Mouse (Mus musculus) limb, embryonic 15.5 days (tissue): Measurements from ENCODE around the gene Cyp11a1. TPM values are rescaled to one million over a fixed set of nuclear protein-coding genes. Genes with fewer than 3 reads are reported as not detected.

Experiments used
- ATAC-seq: fragments of 200-750 bp; cut with Nextera tagmentation; 2 replicates; pipeline ENCODE4 v1.8.0; 2017; ENCODE audit warnings: low read depth, moderate TSS enrichment; ENCODE audit not compliant: insufficient number of reproducible peaks, low FRiP score, low TSS enrichment
- H3K27ac ChIP-seq: fragments of 300-500 bp; sonication (generic); 2 replicates; pipeline ENCODE4 v1.5.1; 2015; ENCODE audit warnings: moderate library complexity, mild to moderate bottlenecking, inconsistent platforms
- H3K27me3 ChIP-seq: fragments of 300-500 bp; sonication (generic); 2 replicates; pipeline ENCODE4 v1.6.1; 2015; ENCODE audit warnings: inconsistent platforms
- H3K36me3 ChIP-seq: fragments of 300-500 bp; sonication (generic); 2 replicates; pipeline ENCODE4 v1.6.1; 2015; ENCODE audit warnings: inconsistent platforms
- H3K4me1 ChIP-seq: fragments of 300-500 bp; sonication (generic); 2 replicates; pipeline ENCODE4 v1.6.1; 2015; ENCODE audit warnings: inconsistent platforms
- H3K4me2 ChIP-seq: fragments of 300-500 bp; sonication (generic); 2 replicates; pipeline ENCODE4 v1.6.1; 2015; ENCODE audit warnings: mild to moderate bottlenecking, inconsistent platforms
- H3K4me3 ChIP-seq: fragments of 300-500 bp; sonication (generic); 2 replicates; pipeline ENCODE4 v1.5.1; 2015; ENCODE audit warnings: mild to moderate bottlenecking, inconsistent platforms
- H3K9ac ChIP-seq: fragments of 300-500 bp; sonication (generic); 2 replicates; pipeline ENCODE4 v1.6.1; 2015; ENCODE audit warnings: inconsistent platforms
- H3K9me3 ChIP-seq: fragments of 300-500 bp; sonication (generic); 2 replicates; pipeline ENCODE4 v1.6.1; 2016; ENCODE audit warnings: inconsistent platforms
- WGBS: fragments of 180-500 bp; shearing (Covaris S2); methylation state at CpG from one replicate; pipeline ENCODE4 v1.1.7; 2015; 5-methylcytosine and 5-hydroxymethylcytosine counted together
- polyA plus RNA-seq: library from polyadenylated mRNA; unstranded; fragments of >200 nt; fragmentation: Nextera tagmentation; extraction: Ambion mirVana; gene quantifications from 2 replicates; pipeline ENCODE4 v1.2.1, GENCODE M21; 2015

The Cyp11a1 gene
- polyA plus RNA-seq, 1 experiment from 2014 or later: 10.9 TPM

DNA sequence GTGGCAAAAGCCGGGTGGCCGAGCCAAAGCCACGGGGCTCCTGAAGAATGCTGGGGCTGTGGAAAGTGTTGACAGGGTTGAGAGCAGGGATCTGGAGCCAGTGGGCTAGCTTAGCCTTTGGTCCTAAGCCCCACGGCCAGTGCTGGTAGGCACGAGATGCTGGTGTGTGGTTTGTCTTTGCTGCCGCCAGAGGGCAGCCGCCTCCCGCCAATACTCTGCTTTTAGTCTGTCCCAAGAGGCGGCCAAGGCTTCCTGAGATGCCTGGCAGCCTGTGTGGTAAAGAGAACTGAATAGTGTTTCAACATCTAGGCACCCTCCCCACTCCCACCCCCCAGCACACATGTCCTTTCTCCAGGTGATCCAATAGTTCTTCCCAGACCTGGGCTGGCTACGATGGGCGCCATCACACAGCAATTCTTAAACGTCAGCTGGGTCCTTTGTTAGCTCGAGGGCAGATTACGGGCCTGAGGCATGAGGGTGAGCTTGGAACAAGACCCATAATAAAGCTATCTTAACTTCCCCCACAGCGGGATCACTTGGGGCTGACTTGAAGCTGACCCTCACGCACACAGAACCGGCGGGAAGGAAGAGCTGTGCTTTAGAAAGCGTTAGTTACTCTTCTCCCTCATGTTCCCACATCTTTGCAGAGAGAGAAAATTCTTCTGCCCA, 32.4 kb downstream of the Cyp11a1 start:
- no peak overlapping the region for H3K4me2 ChIP-seq
- 29% methylated on average over 19 of the region's 19 CpGs for WGBS
- no peak overlapping the region for H3K4me3 ChIP-seq
- no peak overlapping the region for H3K27ac ChIP-seq
- no peaks in the 10 kb centered on the region for H3K9me3 ChIP-seq
- peaks cover 22% of the 10 kb centered on the region for H3K27me3 ChIP-seq
- no peaks in the 10 kb centered on the region for H3K36me3 ChIP-seq
- no peak overlapping the region for H3K9ac ChIP-seq
- H3K4me1 ChIP-seq: peaks cover 37% of the 10 kb centered on the region
- ATAC-seq: no peak

DNA sequence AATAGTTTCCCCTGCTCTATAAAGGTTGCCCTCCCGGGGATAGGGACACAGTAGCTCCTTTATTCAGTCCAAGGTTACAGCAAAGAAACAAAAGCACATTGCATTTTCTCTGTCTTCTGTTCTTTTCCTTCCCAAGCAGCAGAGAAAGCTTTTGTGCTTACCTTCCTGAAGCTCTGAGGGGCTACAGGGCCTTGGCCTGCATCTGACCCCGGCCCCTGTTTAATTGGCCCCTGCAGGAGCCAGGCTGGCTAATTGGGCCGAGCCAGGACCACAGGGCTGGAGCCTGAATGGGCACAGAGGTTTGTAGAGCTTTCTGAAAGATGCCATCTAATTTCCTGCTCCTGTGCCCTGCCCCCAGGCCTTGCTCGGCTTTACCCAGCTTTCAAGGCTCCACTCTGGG, 34.8 kb downstream of the Cyp11a1 start:
- no peaks in the 10 kb centered on the region for H3K36me3 ChIP-seq
- H3K4me1 ChIP-seq: peaks cover 54% of the 10 kb centered on the region
- no peak overlapping the region for H3K27ac ChIP-seq
- no peak overlapping the region for H3K9ac ChIP-seq
- no peak overlapping the region for H3K4me2 ChIP-seq
- 28% methylated on average over 4 of the region's 4 CpGs for WGBS
- peaks cover 22% of the 10 kb centered on the region for H3K27me3 ChIP-seq
- no peak overlapping the region for H3K4me3 ChIP-seq
- ATAC-seq: no peak
- no peaks in the 10 kb centered on the region for H3K9me3 ChIP-seq

DNA sequence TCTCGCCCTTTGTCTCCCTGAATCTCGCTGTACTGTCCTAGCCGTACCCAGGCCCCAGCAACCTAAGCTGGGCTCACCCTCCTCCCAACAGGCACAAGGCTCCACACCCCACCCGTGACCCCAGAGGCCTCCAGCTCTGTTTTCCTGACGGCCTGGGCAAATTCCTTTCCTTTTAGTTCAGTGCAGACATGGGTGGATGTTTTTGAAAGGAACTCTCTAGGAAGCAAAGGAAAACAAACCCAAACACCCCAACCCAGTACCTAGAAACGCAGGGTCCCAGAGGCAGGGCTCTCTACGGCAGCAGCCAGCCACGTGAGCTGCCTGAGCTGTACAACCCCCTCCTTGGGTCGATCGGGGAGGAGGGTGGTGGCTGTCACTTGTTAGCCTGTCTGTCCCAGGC, 36.2 kb downstream of the Cyp11a1 start:
- no peaks in the 10 kb centered on the region for H3K9me3 ChIP-seq
- no peak overlapping the region for H3K4me2 ChIP-seq
- H3K27ac ChIP-seq: no peak overlapping the region
- H3K27me3 ChIP-seq: peaks cover 14% of the 10 kb centered on the region
- peaks cover 54% of the 10 kb centered on the region for H3K4me1 ChIP-seq
- no peaks in the 10 kb centered on the region for H3K36me3 ChIP-seq
- 47% methylated on average over 10 of the region's 10 CpGs for WGBS
- H3K9ac ChIP-seq: no peak overlapping the region
- H3K4me3 ChIP-seq: no peak overlapping the region
- ATAC-seq: no peak

- WGBS: 79% methylated on average over 10 of the region's 10 CpGs
- Histone ChIP-seq H3K9me3 (no peaks in the 10 kb centered on the region), H3K36me3 (no peaks in the 10 kb centered on the region), H3K9ac (no peak overlapping the region), H3K4me1 (peaks cover 61% of the 10 kb centered on the region), H3K4me2 (no peak overlapping the region), H3K27ac (no peak overlapping the region), H3K27me3 (0 out of 2 replicates have a peak, but pooled peaks cover 3% of the 10 kb centered on the region), H3K4me3 (no peak overlapping the region)
- ATAC-seq: no peak
Measured at GRCm38 (mm10) chr9:58043496-58044017, 37.3 kb downstream of the Cyp11a1 start.

GRCm38 (mm10) chr9:58044828-58045227, 38.6 kb downstream of the Cyp11a1 start:
- H3K27me3 ChIP-seq: 0 out of 2 replicates have a peak, but pooled peaks cover 3% of the 10 kb centered on the region
- H3K4me1 ChIP-seq: peaks cover 53% of the 10 kb centered on the region
- no peak for ATAC-seq

DNA sequence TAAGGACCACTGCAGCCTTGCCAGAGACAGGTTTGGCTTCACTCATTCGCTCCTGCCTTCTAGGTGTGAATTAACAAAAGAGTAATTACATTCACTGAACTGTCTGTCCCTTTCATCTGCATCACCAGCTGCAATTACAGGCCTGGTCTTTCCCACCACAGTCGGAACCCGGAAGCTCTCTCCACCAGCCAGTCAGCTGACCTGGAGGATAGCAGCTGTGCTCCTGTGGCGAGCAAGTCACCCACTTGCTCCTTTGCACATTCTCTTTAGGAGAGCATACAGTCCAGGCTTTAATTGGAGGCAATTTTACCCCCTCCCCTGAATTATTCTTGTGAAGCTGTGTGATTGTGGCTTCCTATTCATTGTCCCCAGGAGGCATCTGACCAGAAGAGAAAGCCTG, 39.4 kb downstream of the Cyp11a1 start:
- H3K4me1 ChIP-seq: peaks cover 50% of the 10 kb centered on the region
- no peak overlapping the region for H3K4me2 ChIP-seq
- H3K27me3 ChIP-seq: 0 out of 2 replicates have a peak, but pooled peaks cover 9% of the 10 kb centered on the region
- no peak overlapping the region for H3K9ac ChIP-seq
- H3K4me3 ChIP-seq: no peak overlapping the region
- WGBS: 13% methylated on average over 4 of the region's 4 CpGs
- no peak overlapping the region for H3K27ac ChIP-seq
- no peaks in the 10 kb centered on the region for H3K9me3 ChIP-seq
- no peak for ATAC-seq
- H3K36me3 ChIP-seq: no peaks in the 10 kb centered on the region

More at GRCm38 (mm10) chr9:58044828-58045227, 38.6 kb downstream of the Cyp11a1 start:
- WGBS: 21% methylated on average over 10 of the region's 10 CpGs
- Histone ChIP-seq H3K27ac (no peak overlapping the region), H3K4me2 (no peak overlapping the region), H3K4me3 (no peak overlapping the region), H3K9ac (no peak overlapping the region), H3K9me3 (no peaks in the 10 kb centered on the region), H3K36me3 (no peaks in the 10 kb centered on the region)

DNA sequence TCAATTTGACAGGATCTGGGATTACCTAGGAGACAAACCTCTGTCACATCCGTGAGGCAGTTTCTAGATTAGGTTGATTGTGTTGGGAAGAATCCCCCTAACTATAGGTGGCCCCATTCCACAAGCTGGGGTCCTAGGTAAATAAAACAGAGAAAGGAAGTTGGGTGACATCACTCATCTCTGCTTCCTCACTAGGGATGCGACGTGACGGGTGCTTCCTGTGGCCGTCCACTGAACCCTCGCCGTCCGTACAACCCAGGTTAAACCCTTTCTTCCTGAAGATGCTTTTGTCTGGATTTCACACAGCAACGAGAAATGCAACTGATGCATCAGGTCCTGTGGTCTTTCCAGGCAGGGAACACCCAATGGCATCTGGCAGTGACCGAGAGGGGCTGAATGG, 40.9 kb downstream of the Cyp11a1 start:
- Histone ChIP-seq H3K9ac (no peak overlapping the region), H3K27me3 (0 out of 2 replicates have a peak, but pooled peaks cover 9% of the 10 kb centered on the region), H3K4me2 (no peak overlapping the region), H3K36me3 (no peaks in the 10 kb centered on the region), H3K27ac (no peak overlapping the region), H3K4me3 (no peak overlapping the region), H3K9me3 (no peaks in the 10 kb centered on the region), H3K4me1 (peaks cover 36% of the 10 kb centered on the region)
- ATAC-seq: no peak
- WGBS: 79% methylated on average over 10 of the region's 10 CpGs

DNA sequence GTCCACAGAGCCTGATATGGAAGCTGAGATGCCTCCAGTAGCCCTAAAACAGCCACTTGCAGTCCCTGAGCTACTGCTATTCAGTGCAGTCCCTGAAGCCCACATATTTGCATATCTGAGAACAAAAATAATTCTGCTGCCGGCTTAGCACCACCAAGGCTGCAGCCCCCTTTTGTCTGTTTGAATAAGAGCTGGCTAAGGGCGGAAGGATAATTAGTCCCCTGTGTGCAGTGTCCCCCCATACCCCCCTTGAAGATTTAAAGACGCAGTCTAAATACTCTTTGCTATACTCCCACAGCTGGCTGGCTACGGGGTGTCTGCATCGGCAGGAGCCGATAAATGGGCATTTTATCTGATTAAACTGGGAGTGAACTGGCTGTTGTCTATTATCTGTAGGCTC, 42.4 kb downstream of the Cyp11a1 start:
- Histone ChIP-seq H3K27me3 (0 out of 2 replicates have a peak, but pooled peaks cover 9% of the 10 kb centered on the region), H3K9ac (no peak overlapping the region), H3K27ac (no peak overlapping the region), H3K4me2 (no peak overlapping the region), H3K36me3 (no peaks in the 10 kb centered on the region), H3K9me3 (no peaks in the 10 kb centered on the region), H3K4me3 (no peak overlapping the region), H3K4me1 (peaks cover 30% of the 10 kb centered on the region)
- WGBS: 21% methylated on average over 6 of the region's 6 CpGs
- no peak for ATAC-seq

DNA sequence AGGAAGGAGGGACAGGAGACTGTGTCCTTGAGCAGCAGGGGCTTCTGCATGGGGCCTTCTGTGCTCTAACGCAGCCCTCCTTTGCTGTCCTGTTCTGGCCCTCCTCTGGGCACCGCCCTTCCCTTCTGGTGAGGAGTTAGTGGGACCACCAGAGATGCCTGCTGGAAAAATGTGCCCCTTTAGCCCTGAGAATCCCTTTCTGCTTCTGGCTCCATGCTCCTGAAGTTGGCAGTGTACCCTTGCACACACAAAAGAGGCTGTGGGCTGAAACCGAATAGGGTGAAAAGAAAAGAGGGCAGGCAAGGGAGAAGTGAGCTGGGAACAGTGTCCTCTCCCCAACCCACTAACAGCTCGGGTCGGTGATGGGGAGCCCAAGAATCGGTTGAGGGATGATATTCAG, 43.0 kb downstream of the Cyp11a1 start:
- ATAC-seq: no peak
- H3K27ac ChIP-seq: no peak overlapping the region
- no peak overlapping the region for H3K9ac ChIP-seq

GRCm38 (mm10) chr9:58049861-58050260, 43.6 kb downstream of the Cyp11a1 start:
- Histone ChIP-seq H3K9me3 (no peaks in the 10 kb centered on the region), H3K4me2 (no peak overlapping the region), H3K4me1 (peaks cover 24% of the 10 kb centered on the region), H3K36me3 (no peaks in the 10 kb centered on the region), H3K27ac (no peak overlapping the region), H3K9ac (no peak overlapping the region), H3K27me3 (0 out of 2 replicates have a peak, but pooled peaks cover 9% of the 10 kb centered on the region), H3K4me3 (no peak overlapping the region)
- ATAC-seq: no peak
- 69% methylated on average over 7 of the region's 7 CpGs for WGBS

More for the DNA sequence above, 43.0 kb downstream of the Cyp11a1 start:
- Histone ChIP-seq H3K36me3 (no peaks in the 10 kb centered on the region), H3K4me1 (peaks cover 28% of the 10 kb centered on the region), H3K27me3 (0 out of 2 replicates have a peak, but pooled peaks cover 9% of the 10 kb centered on the region), H3K4me3 (no peak overlapping the region), H3K9me3 (no peaks in the 10 kb centered on the region), H3K4me2 (no peak overlapping the region)
- WGBS: 55% methylated on average over 6 of the region's 6 CpGs

- no peak overlapping the region for H3K9ac ChIP-seq
- no peak overlapping the region for H3K4me2 ChIP-seq
- 0 out of 2 replicates have a peak, but pooled peaks cover 9% of the 10 kb centered on the region for H3K27me3 ChIP-seq
- no peaks in the 10 kb centered on the region for H3K36me3 ChIP-seq
- H3K4me3 ChIP-seq: no peak overlapping the region
- H3K27ac ChIP-seq: no peak overlapping the region
- peaks cover 13% of the 10 kb centered on the region for H3K4me1 ChIP-seq
- WGBS: 28% methylated on average over 5 of the region's 5 CpGs
- no peaks in the 10 kb centered on the region for H3K9me3 ChIP-seq
- no peak for ATAC-seq
Measured at GRCm38 (mm10) chr9:58051937-58052336, 45.7 kb downstream of the Cyp11a1 start.

GRCm38 (mm10) chr9:58053102-58053501, 46.9 kb downstream of the Cyp11a1 start:
- WGBS: 19% methylated on average over 3 of the region's 3 CpGs
- H3K4me1 ChIP-seq: peaks cover 10% of the 10 kb centered on the region
- H3K9me3 ChIP-seq: no peaks in the 10 kb centered on the region
- H3K4me3 ChIP-seq: no peak overlapping the region
- H3K36me3 ChIP-seq: no peaks in the 10 kb centered on the region
- no peak overlapping the region for H3K4me2 ChIP-seq
- H3K27me3 ChIP-seq: 0 out of 2 replicates have a peak, but pooled peaks cover 6% of the 10 kb centered on the region
- no peak overlapping the region for H3K27ac ChIP-seq
- no peak overlapping the region for H3K9ac ChIP-seq
- no peak for ATAC-seq
